Mouse (Mus musculus) midbrain, embryonic 16.5 days (tissue): ENCODE results near the gene Kcnk4. TPM values are rescaled to one million over a fixed set of nuclear protein-coding genes. Genes with fewer than 3 reads are reported as not detected.

Experiments
- ATAC-seq: fragments of 200-750 bp; cut with Nextera tagmentation; 2 replicates; pipeline ENCODE4 v1.8.0; 2017; ENCODE audit warnings: moderate TSS enrichment
- H3K27ac ChIP-seq: fragments of 300-500 bp; sonication (generic); 2 replicates; pipeline ENCODE4 v1.5.1; 2014; ENCODE audit warnings: mild to moderate bottlenecking, low read length, mixed read lengths
- H3K27me3 ChIP-seq: fragments of 300-500 bp; sonication (generic); 2 replicates; pipeline ENCODE4 v1.6.1; 2014; ENCODE audit warnings: low read depth, low read length, mixed read lengths; ENCODE audit not compliant: control insufficient read depth, insufficient read depth
- H3K36me3 ChIP-seq: fragments of 300-500 bp; sonication (generic); 2 replicates; pipeline ENCODE4 v1.6.1; 2014; ENCODE audit warnings: mild to moderate bottlenecking, low read length, moderate library complexity, mixed read lengths; ENCODE audit not compliant: control insufficient read depth, insufficient read depth
- H3K4me1 ChIP-seq: fragments of 300-500 bp; sonication (generic); 2 replicates; pipeline ENCODE4 v1.6.1; 2014; ENCODE audit warnings: mild to moderate bottlenecking, low read length, mixed read lengths; ENCODE audit not compliant: control insufficient read depth, insufficient read depth
- H3K4me2 ChIP-seq: fragments of 300-500 bp; sonication (generic); 2 replicates; pipeline ENCODE4 v1.6.1; 2014; ENCODE audit warnings: mild to moderate bottlenecking, low read length, mixed read lengths
- H3K4me3 ChIP-seq: fragments of 300-500 bp; sonication (generic); 2 replicates; pipeline ENCODE4 v1.5.1; 2014; ENCODE audit warnings: low read depth, mild to moderate bottlenecking, low read length, moderate library complexity, mixed read lengths
- H3K9ac ChIP-seq: fragments of 300-500 bp; sonication (generic); 2 replicates; pipeline ENCODE4 v1.6.1; 2014; ENCODE audit warnings: low read depth, low read length, mixed read lengths
- H3K9me3 ChIP-seq: fragments of 300-500 bp; sonication (generic); replicated peaks from 2 replicates; pipeline ENCODE4 v1.6.1; 2014; ENCODE audit warnings: mild to moderate bottlenecking, low read length, mixed read lengths; ENCODE audit not compliant: control insufficient read depth, poor library complexity, severe bottlenecking
- WGBS: fragments of 180-500 bp; shearing (Covaris S2); extraction: QIAGEN DNeasy Blood & Tissue Kit; methylation state at CpG from one replicate; pipeline ENCODE4 v1.1.7; 2014; 5-methylcytosine and 5-hydroxymethylcytosine counted together
- polyA plus RNA-seq: library from polyadenylated mRNA; unstranded; fragments of >200 nt; fragmentation: Nextera tagmentation; extraction: Ambion mirVana; gene quantifications from 2 replicates; pipeline ENCODE4 v1.2.1, GENCODE M21; 2015

The Kcnk4 gene
- polyA plus RNA-seq, 1 experiment from 2014 or later, result 11.7 TPM

GRCm38 (mm10) chr19:6920741-6921636 lies 13.3 kb downstream of the Kcnk4 start:
- Histone ChIP-seq H3K9ac (peak overlapping the region; percentile 79), H3K4me1 (peaks cover 20% of the 10 kb centered on the region), H3K4me3 (peak overlapping the region; percentile 69), H3K27me3 (peaks cover 27% of the 10 kb centered on the region), H3K36me3 (no peaks in the 10 kb centered on the region), H3K27ac (peak overlapping the region; percentile 83), H3K4me2 (peak overlapping the region; percentile 90), H3K9me3 (no peaks in the 10 kb centered on the region)
- WGBS, result under 1% methylated on average over 28 of the region's 48 CpGs
- ATAC-seq, result peak; percentile 16

GRCm38 (mm10) chr19:6919876-6920740 lies 14.2 kb downstream of the Kcnk4 start:
- 36% methylated on average over 8 of the region's 8 CpGs for WGBS
- Histone ChIP-seq H3K9ac (peak overlapping the region; percentile 39; the same call in 1 of the 2 replicates), H3K4me3 (peak overlapping the region; percentile 69), H3K9me3 (no peaks in the 10 kb centered on the region), H3K36me3 (no peaks in the 10 kb centered on the region), H3K27ac (no peak overlapping the region), H3K27me3 (peaks cover 18% of the 10 kb centered on the region), H3K4me1 (peaks cover 20% of the 10 kb centered on the region), H3K4me2 (peak overlapping the region; percentile 90)
- ATAC-seq, result no peak

- Histone ChIP-seq H3K9me3 (no peaks in the 10 kb centered on the region), H3K36me3 (no peaks in the 10 kb centered on the region), H3K4me3 (no peak overlapping the region), H3K27me3 (peaks cover 12% of the 10 kb centered on the region), H3K9ac (0 out of 2 replicates have a peak overlapping the region, but pooled peaks have one; percentile 39), H3K4me2 (no peak overlapping the region), H3K4me1 (peaks cover 20% of the 10 kb centered on the region), H3K27ac (no peak overlapping the region)
- ATAC-seq, result no peak
These were observed 14.9 kb downstream of the Kcnk4 start for GRCm38 (mm10) chr19:6919431-6919830.

GRCm38 (mm10) chr19:6918321-6918720 lies 16.0 kb downstream of the Kcnk4 start:
- 89% methylated on average over 4 of the region's 4 CpGs for WGBS
- no peak overlapping the region for H3K4me2 ChIP-seq
- no peaks in the 10 kb centered on the region for H3K9me3 ChIP-seq
- no peak for ATAC-seq
- no peak overlapping the region for H3K9ac ChIP-seq
- H3K27me3 ChIP-seq, result peaks cover 5% of the 10 kb centered on the region
- H3K4me3 ChIP-seq, result no peak overlapping the region
- no peak overlapping the region for H3K27ac ChIP-seq
- H3K4me1 ChIP-seq, result peaks cover 20% of the 10 kb centered on the region
- H3K36me3 ChIP-seq, result peaks cover 3% of the 10 kb centered on the region; the same call in 1 of the 2 replicates

GRCm38 (mm10) chr19:6916496-6916895 lies 17.8 kb downstream of the Kcnk4 start:
- peaks cover 14% of the 10 kb centered on the region for H3K36me3 ChIP-seq
- ATAC-seq, result no peak
- no peak overlapping the region for H3K4me2 ChIP-seq
- H3K9ac ChIP-seq, result no peak overlapping the region; the same call in 1 of the 2 replicates
- H3K9me3 ChIP-seq, result no peaks in the 10 kb centered on the region
- WGBS, result 91% methylated on average over 4 of the region's 4 CpGs
- no peak overlapping the region for H3K27ac ChIP-seq
- H3K27me3 ChIP-seq, result no peaks in the 10 kb centered on the region
- H3K4me1 ChIP-seq, result peaks cover 15% of the 10 kb centered on the region
- H3K4me3 ChIP-seq, result no peak overlapping the region

GRCm38 (mm10) chr19:6915276-6915675 lies 19.0 kb downstream of the Kcnk4 start:
- no peak overlapping the region for H3K4me2 ChIP-seq
- H3K27ac ChIP-seq, result no peak overlapping the region
- no peak overlapping the region for H3K9ac ChIP-seq
- WGBS, result 90% methylated on average over 4 of the region's 4 CpGs
- H3K36me3 ChIP-seq, result peaks cover 16% of the 10 kb centered on the region
- no peaks in the 10 kb centered on the region for H3K27me3 ChIP-seq
- ATAC-seq, result no peak
- no peak overlapping the region for H3K4me3 ChIP-seq
- H3K9me3 ChIP-seq, result no peaks in the 10 kb centered on the region
- H3K4me1 ChIP-seq, result peaks cover 15% of the 10 kb centered on the region

GRCm38 (mm10) chr19:6914540-6914939 lies 19.8 kb downstream of the Kcnk4 start:
- Histone ChIP-seq H3K4me3 (no peak overlapping the region), H3K36me3 (peaks cover 16% of the 10 kb centered on the region), H3K4me1 (peaks cover 8% of the 10 kb centered on the region; the same call in 1 of the 2 replicates), H3K4me2 (no peak overlapping the region), H3K9ac (no peak overlapping the region), H3K27ac (no peak overlapping the region), H3K9me3 (no peaks in the 10 kb centered on the region), H3K27me3 (no peaks in the 10 kb centered on the region)
- ATAC-seq, result no peak
- 95% methylated on average over 9 of the region's 9 CpGs for WGBS

- 83% methylated on average over 11 of the region's 11 CpGs for WGBS
- H3K27me3 ChIP-seq, result no peaks in the 10 kb centered on the region
- peaks cover 8% of the 10 kb centered on the region for H3K4me1 ChIP-seq
- H3K4me3 ChIP-seq, result no peak overlapping the region
- H3K9ac ChIP-seq, result no peak overlapping the region
- ATAC-seq, result no peak
- H3K27ac ChIP-seq, result no peak overlapping the region
- no peaks in the 10 kb centered on the region for H3K9me3 ChIP-seq
- no peak overlapping the region for H3K4me2 ChIP-seq
- peaks cover 16% of the 10 kb centered on the region for H3K36me3 ChIP-seq
These were observed 20.3 kb downstream of the Kcnk4 start for GRCm38 (mm10) chr19:6913991-6914390.
